Mouse (Mus musculus): Measurements from ENCODE around the gene Hdac5. TPM values are rescaled to one million over a fixed set of nuclear protein-coding genes. Genes with fewer than 3 reads are reported as not detected.
A peak's percentile ranks its signal among the peaks of the same experiment; 100 is the strongest.
"Not testable (repeated sequence)": the region's sequence is repeated elsewhere in the genome, so short reads cannot be mapped to it uniquely, and the experiment has no call there.

Gene Hdac5
- total RNA-seq, 2 experiments from 2014 or later, result 164 to 207 TPM

GRCm38 (mm10) chr11:102186235-102186634 lies 43.7 kb downstream of the Hdac5 start:
- DNase-seq (ENCODE audit: low spot score in 2 of 2), result no peak

- DNase-seq (ENCODE audit: low spot score in 2 of 2), result no peak
Measured at GRCm38 (mm10) chr11:102185677-102186076, 44.3 kb downstream of the Hdac5 start.

GRCm38 (mm10) chr11:102184646-102185495 lies 45.1 kb downstream of the Hdac5 start, which contains the start of gene Lsm12:
Gene Lsm12 (minus strand): TSS chr11:102185296.
- DNase-seq (ENCODE audit: low spot score in 2 of 2), result peak; percentile 96 to 97

GRCm38 (mm10) chr11:102184253-102184645 lies 45.7 kb downstream of the Hdac5 start:
- DNase-seq (ENCODE audit: low spot score in 2 of 2), result no peak

DNA sequence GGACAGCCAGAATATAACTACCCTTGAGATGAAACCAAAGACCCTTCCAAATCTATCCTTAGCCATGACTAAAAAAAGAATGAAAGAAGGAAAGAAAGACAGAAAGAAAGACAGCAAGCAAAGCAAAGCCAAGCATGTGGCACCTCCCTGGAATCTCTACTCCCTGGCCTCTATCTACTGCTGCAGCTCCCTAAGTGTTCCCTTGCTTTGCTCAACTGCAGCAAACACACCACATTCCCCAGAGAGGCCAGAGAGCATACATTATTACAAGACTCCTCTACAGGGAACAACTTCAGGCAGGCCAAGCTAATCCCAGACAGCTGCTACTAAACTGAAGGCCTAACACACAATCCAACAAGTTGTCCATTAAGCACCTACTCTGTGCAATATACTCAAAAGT lies 50.1 kb downstream of the Hdac5 start:
- no peak for DNase-seq (ENCODE audit: low spot score in 2 of 2)

DNA sequence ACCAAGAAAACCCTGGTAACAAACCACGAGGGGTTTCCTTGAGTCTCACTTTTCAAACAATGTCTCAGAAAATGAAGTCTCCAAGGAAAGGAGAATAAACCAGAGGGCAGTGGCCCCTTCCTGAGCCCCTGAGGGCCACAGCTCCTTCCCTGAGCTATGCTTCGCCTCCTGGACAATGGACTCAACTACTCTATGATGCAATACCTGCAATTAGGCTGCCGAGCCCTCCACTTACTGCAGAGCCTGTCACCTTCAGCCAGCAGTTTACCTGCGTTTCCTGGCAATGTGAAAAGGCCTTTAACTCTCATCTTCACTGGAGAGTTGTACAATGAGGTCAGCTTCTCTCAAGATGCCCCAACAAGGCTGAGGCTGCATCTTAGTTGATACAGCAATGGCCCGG lies 61.3 kb downstream of the Hdac5 start:
- no peak for DNase-seq (ENCODE audit: low spot score in 2 of 2)

DNA sequence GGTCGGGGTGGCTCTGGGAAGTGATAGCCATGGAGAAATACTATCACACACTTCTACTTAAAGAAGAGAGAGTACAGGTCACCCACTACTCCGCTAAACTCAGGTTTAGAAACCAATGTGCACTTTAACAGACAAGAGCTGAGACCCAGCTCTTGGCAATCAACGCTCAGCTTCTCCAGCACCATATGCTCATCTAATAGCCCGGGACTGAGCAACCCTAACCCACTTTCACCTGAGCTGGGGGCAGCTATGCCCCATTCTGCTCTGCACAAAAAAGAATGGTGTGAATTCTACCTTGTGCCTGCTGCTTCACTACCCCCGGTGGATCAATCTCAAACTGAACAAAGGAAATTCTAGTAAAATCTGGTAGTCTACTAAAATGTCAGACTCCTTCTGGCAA lies 62.4 kb downstream of the Hdac5 start:
- DNase-seq (ENCODE audit: low spot score in 2 of 2), result no peak

DNA sequence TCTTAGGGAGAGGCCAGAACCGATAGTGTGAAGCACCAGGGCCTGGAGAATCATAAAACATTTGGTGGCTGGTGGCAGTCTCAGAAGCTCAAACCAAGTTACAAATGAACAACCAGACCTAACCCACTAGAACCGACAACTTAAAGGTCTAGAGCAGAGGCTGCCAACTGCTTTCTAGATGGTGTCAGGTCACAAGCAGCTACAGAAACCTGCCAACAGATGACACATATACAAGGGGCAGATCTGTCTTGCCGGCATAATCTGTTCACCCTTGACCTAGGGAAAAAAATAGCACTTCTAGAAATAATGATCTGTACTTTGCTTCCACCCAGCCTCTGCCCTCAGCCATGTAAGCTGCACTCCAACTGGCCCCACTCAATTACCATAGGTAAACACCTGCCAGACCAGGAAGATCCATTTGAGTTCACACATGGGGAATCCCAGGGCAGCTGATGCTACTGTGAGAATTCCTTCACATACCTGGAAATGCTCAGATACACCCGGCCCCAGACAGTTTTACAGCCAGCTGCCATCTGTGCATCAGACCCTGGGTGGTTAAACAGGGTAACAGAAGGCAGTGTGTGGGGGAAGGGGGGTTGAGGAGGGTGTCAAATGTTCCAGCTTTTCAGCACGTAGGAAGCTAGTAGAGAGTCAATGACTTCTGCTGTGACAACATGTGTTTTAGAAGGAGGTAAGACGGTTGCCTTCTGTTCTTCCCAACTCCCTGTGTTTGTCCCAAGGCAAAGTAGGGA lies 63.8 kb downstream of the Hdac5 start:
- peak; percentile 32 to 47 for DNase-seq (ENCODE audit: low spot score in 2 of 2)

- no peak for DNase-seq (ENCODE audit: low spot score in 2 of 2)
Measured at GRCm38 (mm10) chr11:102159781-102160180, 70.2 kb downstream of the Hdac5 start.

DNA sequence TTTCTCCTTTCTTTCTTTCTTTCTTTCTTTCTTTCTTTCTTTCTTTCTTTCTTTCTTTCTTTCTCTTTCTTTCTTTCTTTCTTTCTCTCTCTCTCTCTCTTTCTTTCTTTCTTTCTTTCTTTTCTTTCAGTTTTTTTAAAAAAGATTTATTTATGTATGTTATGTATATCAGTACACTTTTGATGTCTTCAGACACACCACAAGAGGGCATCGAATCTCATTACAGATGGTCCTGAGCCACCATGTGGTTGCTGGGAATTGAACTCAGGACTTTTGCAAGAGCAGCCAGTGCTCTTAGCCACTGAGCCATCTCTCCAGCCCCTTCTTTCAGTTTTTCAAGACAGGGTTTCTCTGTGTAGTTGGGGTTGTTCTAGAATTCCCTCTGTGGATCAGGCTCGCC lies 71.9 kb downstream of the Hdac5 start:
- DNase-seq (ENCODE audit: low spot score in 2 of 2), result not testable (repeated sequence)

GRCm38 (mm10) chr11:102156786-102157089 lies 73.2 kb downstream of the Hdac5 start:
- DNase-seq (ENCODE audit: low spot score in 2 of 2), result no peak

- peak; percentile 93 for DNase-seq (ENCODE audit: low spot score in 2 of 2)
Measured at GRCm38 (mm10) chr11:102156039-102156785, 73.8 kb downstream of the Hdac5 start, which contains the start of gene Tmem101. Gene Tmem101 (minus strand): TSS chr11:102156404.

DNA sequence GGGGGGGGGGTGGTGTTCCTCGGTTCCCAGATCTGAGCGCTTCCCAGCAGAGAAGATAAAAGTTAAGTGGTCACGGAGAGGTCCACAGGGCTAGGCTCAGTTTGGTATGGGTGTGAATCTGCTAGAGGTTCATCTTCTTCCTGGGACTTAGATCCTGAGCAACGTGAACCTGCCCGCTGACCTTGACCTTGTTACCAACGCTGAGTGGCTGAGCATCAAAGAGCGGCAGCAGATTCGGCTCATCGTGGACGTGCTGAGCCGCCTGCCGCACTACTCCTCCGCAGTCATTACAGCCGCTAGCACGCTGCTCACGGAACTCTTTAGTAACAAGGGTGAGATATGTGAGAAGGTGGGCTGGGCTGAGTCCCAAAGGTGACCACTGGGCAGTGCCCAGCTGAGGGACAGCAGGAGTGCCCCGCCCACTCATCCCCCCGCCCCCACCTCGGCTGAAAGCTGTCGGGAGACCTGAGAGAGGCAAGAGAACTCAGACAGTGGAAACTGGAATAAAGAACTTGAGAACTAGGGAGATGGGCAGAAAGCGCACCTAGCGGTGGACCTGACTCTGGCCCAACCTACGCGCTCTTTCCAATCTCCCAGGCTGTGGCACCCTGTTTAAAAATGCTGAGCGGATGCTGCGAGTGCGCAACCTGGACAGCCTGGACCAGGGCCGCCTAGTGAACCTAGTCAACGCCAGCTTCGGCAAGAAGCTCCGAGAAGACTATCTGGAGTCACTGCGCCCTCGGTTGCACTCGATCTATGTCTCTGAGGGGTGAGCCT lies 82.6 kb downstream of the Hdac5 start:
- DNase-seq (ENCODE audit: low spot score in 2 of 2), result no peak

- DNase-seq (ENCODE audit: low spot score in 2 of 2), result no peak
Measured at GRCm38 (mm10) chr11:102146531-102146930, 83.4 kb downstream of the Hdac5 start.

- no peak for DNase-seq (ENCODE audit: low spot score in 2 of 2)
Measured at GRCm38 (mm10) chr11:102146005-102146404, 84.0 kb downstream of the Hdac5 start.

DNA sequence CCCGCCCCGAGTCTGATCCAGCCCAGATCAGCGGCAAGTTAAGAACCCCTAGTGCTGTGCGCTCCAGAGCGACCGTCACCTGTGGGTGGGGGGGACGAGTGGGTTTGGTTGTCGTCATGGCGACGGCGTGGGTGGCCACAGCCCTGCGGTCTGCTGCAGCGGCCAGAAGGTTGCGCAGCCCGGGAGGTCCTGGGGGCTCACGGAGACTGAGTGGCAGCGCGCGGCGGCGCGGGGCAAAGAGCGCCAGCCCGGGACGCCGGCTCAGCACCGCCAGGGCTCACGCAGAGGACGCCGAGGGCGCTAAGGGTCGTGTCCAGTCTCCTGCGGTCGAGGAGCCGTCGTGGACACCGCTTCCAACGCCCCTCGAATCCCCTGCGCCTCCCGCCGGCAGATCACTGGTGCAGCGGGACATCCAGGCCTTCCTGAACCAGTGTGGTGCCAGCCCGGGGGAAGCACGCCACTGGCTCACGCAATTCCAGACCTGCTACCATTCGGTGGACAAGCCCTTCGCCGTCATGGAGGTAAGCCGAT lies 84.4 kb downstream of the Hdac5 start, which contains the start of gene Nags:
Gene Nags (plus strand): TSS at position 43 of the 531 bp plus-strand sequence.
- no peak for DNase-seq (ENCODE audit: low spot score in 2 of 2)

- DNase-seq (ENCODE audit: low spot score in 2 of 2), result no peak
Measured at GRCm38 (mm10) chr11:102144957-102145470, 85.0 kb downstream of the Hdac5 start.

Measured in layer of hippocampus, postnatal 10 days (tissue).